Mouse (Mus musculus): ENCODE results near the gene Ccdc177. TPM values are rescaled to one million over a fixed set of nuclear protein-coding genes. Genes with fewer than 3 reads are reported as not detected.

Gene Ccdc177
- polyA plus RNA-seq, 1 experiment from 2014 or later: not detected

GRCm38 (mm10) chr12:80783889-80784288 is 23.4 kb upstream of the Ccdc177 start:
- Histone ChIP-seq H3K4me2 (no peak overlapping the region), H3K27me3 (replicated peaks) (no peaks in the 10 kb centered on the region), H3K27ac (replicated peaks) (no peak overlapping the region), H3K9ac (no peak overlapping the region), H3K4me1 (peaks cover 9% of the 10 kb centered on the region), H3K36me3 (no peaks in the 10 kb centered on the region), H3K4me3 (no peak overlapping the region), H3K9me3 (no peaks in the 10 kb centered on the region)
- no peak for ATAC-seq (ENCODE audit: extremely low read depth, insufficient number of reproducible peaks, low FRiP score, low TSS enrichment)
- WGBS: 52% methylated on average over 1 of the region's 1 CpGs

- Histone ChIP-seq H3K36me3 (no peaks in the 10 kb centered on the region), H3K4me2 (no peak overlapping the region), H3K27ac (replicated peaks) (no peak overlapping the region), H3K9me3 (no peaks in the 10 kb centered on the region), H3K27me3 (replicated peaks) (no peaks in the 10 kb centered on the region), H3K9ac (no peak overlapping the region), H3K4me1 (peaks cover 13% of the 10 kb centered on the region), H3K4me3 (no peak overlapping the region)
- no peak for ATAC-seq (ENCODE audit: extremely low read depth, insufficient number of reproducible peaks, low FRiP score, low TSS enrichment)
- 41% methylated on average over 3 of the region's 3 CpGs for WGBS
Measured at GRCm38 (mm10) chr12:80782892-80783291, 22.4 kb upstream of the Ccdc177 start.

GRCm38 (mm10) chr12:80782190-80782589 is 21.7 kb upstream of the Ccdc177 start:
- H3K4me3 ChIP-seq: no peak overlapping the region
- H3K4me1 ChIP-seq: peaks cover 10% of the 10 kb centered on the region
- H3K27ac ChIP-seq (replicated peaks): no peak overlapping the region
- ATAC-seq (ENCODE audit: extremely low read depth, insufficient number of reproducible peaks, low FRiP score, low TSS enrichment): no peak
- WGBS: 28% methylated on average over 3 of the region's 3 CpGs
- no peaks in the 10 kb centered on the region for H3K36me3 ChIP-seq
- no peaks in the 10 kb centered on the region for H3K27me3 ChIP-seq (replicated peaks)
- no peak overlapping the region for H3K9ac ChIP-seq
- no peak overlapping the region for H3K4me2 ChIP-seq
- H3K9me3 ChIP-seq: no peaks in the 10 kb centered on the region

GRCm38 (mm10) chr12:80779760-80780159 is 19.3 kb upstream of the Ccdc177 start:
- H3K4me1 ChIP-seq: peaks cover 22% of the 10 kb centered on the region
- WGBS: 89% methylated on average over 4 of the region's 4 CpGs
- no peak for ATAC-seq (ENCODE audit: extremely low read depth, insufficient number of reproducible peaks, low FRiP score, low TSS enrichment)
- H3K27me3 ChIP-seq (replicated peaks): no peaks in the 10 kb centered on the region
- H3K4me2 ChIP-seq: no peak overlapping the region
- H3K27ac ChIP-seq (replicated peaks): no peak overlapping the region
- no peak overlapping the region for H3K9ac ChIP-seq
- H3K36me3 ChIP-seq: no peaks in the 10 kb centered on the region
- H3K9me3 ChIP-seq: no peaks in the 10 kb centered on the region
- no peak overlapping the region for H3K4me3 ChIP-seq

GRCm38 (mm10) chr12:80778188-80778936 is 17.9 kb upstream of the Ccdc177 start:
- peak; percentile 90 for ATAC-seq (ENCODE audit: extremely low read depth, insufficient number of reproducible peaks, low FRiP score, low TSS enrichment)
- 0 out of 2 replicates have a peak, but pooled peaks cover 6% of the 10 kb centered on the region for H3K27me3 ChIP-seq (replicated peaks)
- peaks cover 22% of the 10 kb centered on the region for H3K4me1 ChIP-seq
- H3K4me3 ChIP-seq: peak overlapping the region; percentile 27
- 29% methylated on average over 16 of the region's 16 CpGs for WGBS
- H3K27ac ChIP-seq (replicated peaks): peak overlapping the region; percentile 51
- peak overlapping the region; percentile 65 for H3K4me2 ChIP-seq
- H3K36me3 ChIP-seq: no peaks in the 10 kb centered on the region
- H3K9me3 ChIP-seq: no peaks in the 10 kb centered on the region
- H3K9ac ChIP-seq: peak overlapping the region; percentile 48

GRCm38 (mm10) chr12:80776046-80776634 is 15.7 kb upstream of the Ccdc177 start:
- H3K4me1 ChIP-seq: peaks cover 22% of the 10 kb centered on the region
- 0 out of 2 replicates have a peak overlapping the region, but pooled peaks have one; percentile 10 for H3K27ac ChIP-seq (replicated peaks)
- H3K4me2 ChIP-seq: no peak overlapping the region
- H3K36me3 ChIP-seq: no peaks in the 10 kb centered on the region
- 0 out of 2 replicates have a peak, but pooled peaks cover 16% of the 10 kb centered on the region for H3K27me3 ChIP-seq (replicated peaks)
- H3K9ac ChIP-seq: no peak overlapping the region
- no peaks in the 10 kb centered on the region for H3K9me3 ChIP-seq
- H3K4me3 ChIP-seq: no peak overlapping the region
- WGBS: 16% methylated on average over 4 of the region's 4 CpGs
- ATAC-seq (ENCODE audit: extremely low read depth, insufficient number of reproducible peaks, low FRiP score, low TSS enrichment): no peak

- H3K27me3 ChIP-seq (replicated peaks): 0 out of 2 replicates have a peak, but pooled peaks cover 16% of the 10 kb centered on the region
- H3K4me1 ChIP-seq: peaks cover 22% of the 10 kb centered on the region
- H3K4me3 ChIP-seq: no peak overlapping the region
- no peaks in the 10 kb centered on the region for H3K36me3 ChIP-seq
- no peak overlapping the region for H3K9ac ChIP-seq
- H3K4me2 ChIP-seq: no peak overlapping the region
- no peaks in the 10 kb centered on the region for H3K9me3 ChIP-seq
- H3K27ac ChIP-seq (replicated peaks): no peak overlapping the region
- WGBS: 69% methylated on average over 7 of the region's 7 CpGs
- no peak for ATAC-seq (ENCODE audit: extremely low read depth, insufficient number of reproducible peaks, low FRiP score, low TSS enrichment)
Measured at GRCm38 (mm10) chr12:80774786-80775185, 14.3 kb upstream of the Ccdc177 start.

GRCm38 (mm10) chr12:80769697-80770096 is 9.2 kb upstream of the Ccdc177 start:
- no peak overlapping the region for H3K4me2 ChIP-seq
- WGBS: 19% methylated on average over 11 of the region's 11 CpGs

GRCm38 (mm10) chr12:80764116-80764515 is 3.6 kb upstream of the Ccdc177 start:
- Histone ChIP-seq H3K9me3 (no peaks in the 10 kb centered on the region), H3K27ac (replicated peaks) (no peak overlapping the region), H3K4me2 (no peak overlapping the region), H3K9ac (no peak overlapping the region), H3K36me3 (no peaks in the 10 kb centered on the region), H3K4me3 (no peak overlapping the region), H3K27me3 (replicated peaks) (peaks cover 61% of the 10 kb centered on the region), H3K4me1 (peaks cover 13% of the 10 kb centered on the region)
- no peak for ATAC-seq (ENCODE audit: extremely low read depth, insufficient number of reproducible peaks, low FRiP score, low TSS enrichment)
- 60% methylated on average over 4 of the region's 4 CpGs for WGBS

More at GRCm38 (mm10) chr12:80769697-80770096, 9.2 kb upstream of the Ccdc177 start:
- Histone ChIP-seq H3K4me1 (no peaks in the 10 kb centered on the region), H3K9me3 (no peaks in the 10 kb centered on the region), H3K4me3 (no peak overlapping the region), H3K9ac (no peak overlapping the region), H3K27me3 (replicated peaks) (peaks cover 27% of the 10 kb centered on the region), H3K36me3 (no peaks in the 10 kb centered on the region), H3K27ac (replicated peaks) (no peak overlapping the region)
- no peak for ATAC-seq (ENCODE audit: extremely low read depth, insufficient number of reproducible peaks, low FRiP score, low TSS enrichment)

GRCm38 (mm10) chr12:80762982-80763381 is 2.5 kb upstream of the Ccdc177 start:
- no peak overlapping the region for H3K4me3 ChIP-seq
- no peak overlapping the region for H3K27ac ChIP-seq (replicated peaks)
- ATAC-seq (ENCODE audit: extremely low read depth, insufficient number of reproducible peaks, low FRiP score, low TSS enrichment): no peak
- H3K9ac ChIP-seq: no peak overlapping the region
- peaks cover 72% of the 10 kb centered on the region for H3K27me3 ChIP-seq (replicated peaks)
- WGBS: 73% methylated on average over 5 of the region's 5 CpGs
- H3K36me3 ChIP-seq: no peaks in the 10 kb centered on the region
- no peak overlapping the region for H3K4me2 ChIP-seq
- no peaks in the 10 kb centered on the region for H3K9me3 ChIP-seq
- H3K4me1 ChIP-seq: peaks cover 22% of the 10 kb centered on the region

GRCm38 (mm10) chr12:80759713-80760395 is 633 bp downstream of the Ccdc177 start:
- Histone ChIP-seq H3K9ac (peak overlapping the region; percentile 61), H3K9me3 (no peaks in the 10 kb centered on the region), H3K4me3 (peak overlapping the region; percentile 60), H3K27ac (replicated peaks) (no peak overlapping the region), H3K4me1 (peaks cover 33% of the 10 kb centered on the region), H3K36me3 (no peaks in the 10 kb centered on the region), H3K4me2 (peak overlapping the region; percentile 89), H3K27me3 (replicated peaks) (peaks cover 92% of the 10 kb centered on the region)
- no peak for ATAC-seq (ENCODE audit: extremely low read depth, insufficient number of reproducible peaks, low FRiP score, low TSS enrichment)
- 3% methylated on average over 22 of the region's 22 CpGs for WGBS

Measured in heart, embryonic 13.5 days (tissue).